Mouse (Mus musculus) MEL (cell line): ENCODE measurements around the gene Xpnpep2. TPM values are rescaled to one million over a fixed set of nuclear protein-coding genes. Genes with fewer than 3 reads are reported as not detected.
A peak's percentile ranks its signal among the peaks of the same experiment; 100 is the strongest.

Experiments
- DNase-seq: peaks from one replicate; pipeline ENCODE4 v3.0.0; 2011; ENCODE audit warnings: low read depth, low spot score
- H3K27ac ChIP-seq: 2 replicates; pipeline ENCODE4 v1.5.1; 2012; ENCODE audit warnings: low read depth, mild to moderate bottlenecking, control low read depth, low read length, moderate library complexity; ENCODE audit not compliant: control insufficient read depth
- H3K27me3 ChIP-seq, 2 experiments: fragments of 150-350 bp in 1 of 2; sonication (generic) in 1 of 2; 2 replicates each; pipeline ENCODE4 v1.6.1; 2012; ENCODE audit warnings: low read length in 2 of 2, mild to moderate bottlenecking in 2 of 2, improper control_type of control experiment in 1 of 2, moderate library complexity in 1 of 2; ENCODE audit not compliant: insufficient read depth in 2 of 2, control insufficient read depth in 1 of 2
- H3K36me3 ChIP-seq, 2 experiments: 2 replicates each; pipeline ENCODE4 v1.6.1; 2012 to 2014; ENCODE audit warnings: low read length in 2 of 2, improper control_type of control experiment in 1 of 2, inconsistent platforms in 1 of 2, mild to moderate bottlenecking in 1 of 2; ENCODE audit not compliant: insufficient read depth in 2 of 2, control insufficient read depth in 1 of 2
- H3K4me1 ChIP-seq, 2 experiments: fragments of 150-350 bp in 1 of 2; sonication (generic) in 1 of 2; 2 replicates each; pipeline ENCODE4 v1.6.1; 2012; ENCODE audit warnings: low read length in 2 of 2, improper control_type of control experiment in 1 of 2, mild to moderate bottlenecking in 1 of 2; ENCODE audit not compliant: insufficient read depth in 2 of 2, control insufficient read depth in 1 of 2
- H3K4me3 ChIP-seq, 2 experiments: fragments of 150-350 bp in 1 of 2; sonication (generic) in 1 of 2; 2 replicates each; pipeline ENCODE4 v1.5.1; 2012; ENCODE audit warnings: low read depth in 2 of 2, low read length in 2 of 2, mild to moderate bottlenecking in 2 of 2, moderate library complexity in 2 of 2, control low read depth in 1 of 2, improper control_type of control experiment in 1 of 2; ENCODE audit not compliant: control insufficient read depth in 1 of 2, insufficient read depth in 1 of 2
- H3K79me2 ChIP-seq: 2 replicates; pipeline ENCODE4 v1.6.1; 2012; ENCODE audit warnings: mild to moderate bottlenecking, low read length, moderate library complexity; ENCODE audit not compliant: control insufficient read depth, poor library complexity, insufficient read depth
- H3K9ac ChIP-seq: 2 replicates; pipeline ENCODE4 v1.6.1; 2012; ENCODE audit warnings: low read depth, mild to moderate bottlenecking, control low read depth, low read length, moderate library complexity; ENCODE audit not compliant: control insufficient read depth, poor library complexity, severe bottlenecking
- H3K9me3 ChIP-seq: fragments of 150-350 bp; sonication (generic); replicated peaks from 2 replicates; pipeline ENCODE4 v1.6.1; 2012; ENCODE audit warnings: mild to moderate bottlenecking, low read length, improper control_type of control experiment, moderate library complexity; ENCODE audit not compliant: insufficient read depth
- ELF1 ChIP-seq: IDR thresholded peaks from 2 replicates; pipeline ENCODE4 v1.6.1; 2014; ENCODE audit warnings: low read depth, mild to moderate bottlenecking, inconsistent platforms, low read length, improper control_type of control experiment, moderate library complexity
- GABPA ChIP-seq: IDR thresholded peaks from 2 replicates; pipeline ENCODE4 v1.6.1; 2012; ENCODE audit warnings: low read depth, mild to moderate bottlenecking, inconsistent platforms, low read length, improper control_type of control experiment, moderate library complexity
- HCFC1 ChIP-seq: IDR thresholded peaks from 2 replicates; pipeline ENCODE4 v1.6.1; 2012; ENCODE audit warnings: low read depth, mild to moderate bottlenecking, inconsistent platforms, low read length, improper control_type of control experiment, moderate library complexity
- JUND ChIP-seq: IDR thresholded peaks from 2 replicates; pipeline ENCODE4 v1.6.1; 2011; ENCODE audit warnings: low read depth, mild to moderate bottlenecking, improper control_type of control experiment, low read length
- KAT2A ChIP-seq: conservative IDR thresholded peaks from 2 replicates; pipeline ENCODE4 v1.6.1; 2012; ENCODE audit warnings: low read depth, low read length, improper control_type of control experiment, inconsistent platforms
- MAX ChIP-seq: IDR thresholded peaks from 2 replicates; pipeline ENCODE4 v1.6.1; 2011; ENCODE audit warnings: low read length, improper control_type of control experiment
- MAZ ChIP-seq: IDR thresholded peaks from 2 replicates; pipeline ENCODE4 v1.6.1; 2012; ENCODE audit warnings: low read depth, mild to moderate bottlenecking, inconsistent platforms, low read length, improper control_type of control experiment
- MEF2A ChIP-seq: IDR thresholded peaks from 2 replicates; pipeline ENCODE4 v1.6.1; 2014; ENCODE audit warnings: low read depth, mild to moderate bottlenecking, inconsistent platforms, low read length, improper control_type of control experiment; ENCODE audit not compliant: poor library complexity, insufficient replicate concordance, severe bottlenecking; ENCODE audit errors: extremely low read depth
- MXI1 ChIP-seq: IDR thresholded peaks from 2 replicates; pipeline ENCODE4 v1.6.1; 2011; ENCODE audit warnings: mild to moderate bottlenecking, low read depth, low read length, improper control_type of control experiment
- MYC ChIP-seq: IDR thresholded peaks from 2 replicates; pipeline ENCODE4 v1.6.1; 2011; ENCODE audit warnings: low read depth, mild to moderate bottlenecking, low read length, improper control_type of control experiment, moderate library complexity
- POLR2A ChIP-seq, 2 experiments: IDR thresholded peaks; 2 replicates each; pipeline ENCODE4 v1.6.1; 2011 to 2012; ENCODE audit warnings: low read length in 2 of 2, mild to moderate bottlenecking in 2 of 2, control low read depth in 1 of 2, improper control_type of control experiment in 1 of 2, low read depth in 1 of 2, moderate library complexity in 1 of 2; ENCODE audit not compliant: control insufficient read depth in 1 of 2, insufficient read depth in 1 of 2, poor library complexity in 1 of 2
- POLR2AphosphoS2 ChIP-seq: IDR thresholded peaks from 2 replicates; pipeline ENCODE4 v1.6.1; 2011; ENCODE audit warnings: low read length, improper control_type of control experiment
- RCOR1 ChIP-seq: IDR thresholded peaks from 2 replicates; pipeline ENCODE4 v1.6.1; 2012; ENCODE audit warnings: low read depth, mild to moderate bottlenecking, inconsistent platforms, low read length, improper control_type of control experiment
- SMC3 ChIP-seq: IDR thresholded peaks from 2 replicates; pipeline ENCODE4 v1.6.1; 2011; ENCODE audit warnings: low read depth, low read length, improper control_type of control experiment
- TBP ChIP-seq: IDR thresholded peaks from 2 replicates; pipeline ENCODE4 v1.8.0; 2011; ENCODE audit warnings: low read depth, low read length, improper control_type of control experiment
- UBTF ChIP-seq: IDR thresholded peaks from 2 replicates; pipeline ENCODE4 v1.6.1; 2012; ENCODE audit warnings: low read depth, mild to moderate bottlenecking, inconsistent platforms, low read length, improper control_type of control experiment, moderate library complexity, borderline replicate concordance; ENCODE audit not compliant: insufficient read depth
- USF2 ChIP-seq, 2 experiments: IDR thresholded peaks; 2 replicates each; pipeline ENCODE4 v1.6.1; 2011 to 2012; ENCODE audit warnings: improper control_type of control experiment in 2 of 2, low read length in 2 of 2, borderline replicate concordance in 1 of 2, inconsistent platforms in 1 of 2, low read depth in 1 of 2, mild to moderate bottlenecking in 1 of 2; ENCODE audit not compliant: insufficient read depth in 1 of 2
- ZKSCAN1 ChIP-seq: IDR thresholded peaks from 2 replicates; pipeline ENCODE4 v1.6.1; 2012; ENCODE audit warnings: low read depth, mild to moderate bottlenecking, inconsistent platforms, low read length, improper control_type of control experiment, moderate library complexity
- polyA plus RNA-seq, 2 experiments: library from polyadenylated mRNA; stranded (reverse) in 1 of 2; unstranded in 1 of 2; fragments of >175 nt in 1 of 2; fragments of >200 nt in 1 of 2; gene quantifications; 2 replicates each; pipeline versions ENCODE4 v1.2.1 to v1.2.4; 2012; ENCODE audit warnings: low replicate concordance in 2 of 2, low read depth in 1 of 2; ENCODE audit not compliant: insufficient read length in 2 of 2, insufficient read depth in 1 of 2, missing spikeins in 1 of 2
- total RNA-seq: library from RNA; depleted of rRNA; stranded (reverse); fragments of 300-350 nt; gene quantifications from 2 replicates; pipeline ENCODE4 v1.2.3, GENCODE M21; 2012

Xpnpep2 gene
- total and polyA plus RNA-seq, 3 experiments = 0.31 to 1.9 TPM; not detected in 1

DNA sequence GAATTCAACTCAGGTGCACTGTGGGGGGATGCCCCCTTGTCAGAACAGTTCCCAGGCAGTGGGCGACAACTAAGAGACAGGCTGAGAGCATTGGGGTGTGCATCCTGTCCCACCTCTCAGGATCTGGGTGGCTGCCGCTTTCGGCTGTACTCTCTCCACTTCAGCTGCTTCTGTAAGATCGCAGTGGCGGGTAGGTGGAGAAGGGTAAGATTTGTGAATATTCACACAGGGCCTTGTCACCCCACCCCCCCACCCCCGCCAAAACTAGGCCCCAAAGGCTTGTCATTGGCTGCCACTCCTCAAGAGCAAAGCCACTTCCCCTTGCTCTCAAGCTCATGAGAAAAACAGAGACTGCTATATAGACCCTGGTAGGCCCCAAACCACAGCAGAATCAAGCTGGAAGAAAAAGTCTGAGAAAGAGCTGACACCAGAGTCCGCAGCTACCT, 39.2 kb downstream of the Xpnpep2 start:
- H3K27ac ChIP-seq = peak overlapping the region; percentile 76
- DNase-seq = peak; percentile 62
- H3K27me3 ChIP-seq = no peaks in the 10 kb centered on the region
- TF ChIP-seq USF2 (IDR thresholded peaks at IDR 0.05; ENCODE audit: borderline replicate concordance in 1 of 2, insufficient read depth in 1 of 2, low read depth in 1 of 2, low read length in 2 of 2) = no peak
- no peak for TF ChIP-seq MAX
- no peak for TF ChIP-seq ZKSCAN1
- no peak for TF ChIP-seq MXI1
- TF ChIP-seq POLR2AphosphoS2 = no peak
- TF ChIP-seq TBP = no peak
- no peak for TF ChIP-seq MYC
- TF ChIP-seq GABPA = no peak
- TF ChIP-seq ELF1 = no peak
- no peak for TF ChIP-seq MAZ
- no peak for TF ChIP-seq POLR2A (IDR thresholded peaks at IDR 0.05; ENCODE audit: control insufficient read depth in 1 of 2, insufficient read depth in 1 of 2, low read depth in 1 of 2, low read length in 2 of 2, poor library complexity in 1 of 2)
- no peak for TF ChIP-seq JUND
- TF ChIP-seq HCFC1 = no peak
- TF ChIP-seq MEF2A = no peak
- peak overlapping the region; percentile 54 for H3K9ac ChIP-seq
- no peak overlapping the region for H3K4me3 ChIP-seq
- no peaks in the 10 kb centered on the region for H3K9me3 ChIP-seq
- peaks cover 0 to 11% of the 10 kb centered on the region in 2 experiments; a peak in 2 of 4 replicates for H3K36me3 ChIP-seq
- H3K4me1 ChIP-seq = peaks cover 7 to 16% of the 10 kb centered on the region in 2 experiments
- no peaks in the 10 kb centered on the region for H3K79me2 ChIP-seq

DNA sequence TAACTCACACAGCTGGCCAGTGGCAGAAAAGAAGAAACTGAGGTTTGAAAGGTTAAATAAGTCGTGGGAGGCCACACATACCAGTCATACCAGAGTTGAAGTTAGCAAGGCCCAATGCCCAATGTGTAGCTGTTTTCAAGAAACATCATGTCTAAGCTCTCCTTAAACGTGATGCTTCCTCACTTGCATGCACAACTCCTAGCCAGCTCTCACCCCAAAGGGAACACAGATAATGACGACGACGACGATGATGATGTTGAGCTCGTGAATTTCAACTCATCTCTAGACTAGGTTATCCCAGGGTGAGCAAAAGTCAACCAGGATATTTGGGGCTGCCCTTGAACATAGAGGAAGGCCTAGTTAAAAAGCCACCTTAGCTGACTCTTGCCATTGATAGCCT, 43.6 kb downstream of the Xpnpep2 start:
- Histone ChIP-seq H3K4me3 (no peak overlapping the region), H3K9me3 (no peaks in the 10 kb centered on the region), H3K79me2 (no peaks in the 10 kb centered on the region), H3K27ac (no peak overlapping the region), H3K36me3 (peaks cover 0 to 26% of the 10 kb centered on the region in 2 experiments; a peak in 2 of 4 replicates), H3K4me1 (peaks cover 15 to 38% of the 10 kb centered on the region in 2 experiments), H3K27me3 (no peaks in the 10 kb centered on the region), H3K9ac (no peak overlapping the region)
- no peak for DNase-seq
- no peak for TF ChIP-seq KAT2A
- no peak for TF ChIP-seq RCOR1
- no peak for TF ChIP-seq TBP
- TF ChIP-seq UBTF = no peak
- no peak for TF ChIP-seq SMC3
